Mouse (Mus musculus): ENCODE measurements at regions not wholly inside any gene's neighbourhood (a gene's known extent, or its start where the extent isn't known, plus 50 kb on each side); places are given as distances from the start of the nearest gene placed in this dataset.

DNA sequence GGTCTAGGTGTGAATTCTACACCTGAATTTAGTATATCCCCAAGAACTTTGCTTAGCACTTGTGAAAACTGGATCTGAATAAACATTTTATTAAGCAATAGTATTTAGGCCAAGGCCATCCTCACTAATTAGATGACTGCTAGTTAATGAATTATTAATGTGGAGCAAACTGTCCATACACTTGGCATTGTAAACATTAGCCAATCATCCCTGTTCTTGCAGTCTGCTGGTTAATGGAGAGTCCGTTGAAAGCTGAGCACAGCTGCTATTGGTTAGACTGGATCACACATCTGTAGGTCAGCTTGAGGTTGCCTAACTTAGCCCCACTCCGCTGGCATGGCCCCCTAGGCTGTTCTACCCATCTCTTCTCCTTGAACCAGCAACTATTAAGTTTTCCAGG is 826.2 kb upstream of the 4930452B06Rik start:
- no peak for ATAC-seq (replicated peaks; ENCODE audit: low FRiP score)
- no peak overlapping the region for H3K9ac ChIP-seq
- H3K27me3 ChIP-seq: no peaks in the 10 kb centered on the region
- no peaks in the 10 kb centered on the region for H3K9me3 ChIP-seq (replicated peaks)
- WGBS: 84% methylated on average over 2 of the region's 2 CpGs
- H3K27ac ChIP-seq: no peak overlapping the region
- H3K36me3 ChIP-seq: no peaks in the 10 kb centered on the region
- peaks cover 8% of the 10 kb centered on the region; the same call in 1 of the 2 replicates for H3K4me1 ChIP-seq
- H3K4me2 ChIP-seq: no peak overlapping the region
- H3K4me3 ChIP-seq (replicated peaks): no peak overlapping the region

DNA sequence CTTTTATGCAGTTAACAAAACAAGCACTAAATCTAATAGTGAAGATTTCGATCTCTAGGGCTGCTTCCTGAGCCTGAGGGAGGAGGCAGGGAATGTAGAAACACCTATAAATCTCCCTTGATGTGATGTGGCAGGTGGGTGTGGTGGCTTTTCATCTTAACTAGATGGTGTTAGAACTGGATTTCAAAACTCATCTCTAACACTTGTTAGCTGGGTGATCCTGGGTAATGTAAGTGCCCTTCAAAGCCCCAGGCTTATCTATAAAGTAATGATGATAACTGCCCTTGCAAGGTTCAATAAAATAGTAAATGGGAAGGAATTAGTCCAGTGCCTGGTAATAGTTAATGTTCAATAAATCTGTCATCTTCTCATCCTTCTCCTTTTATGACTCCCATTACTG is 822.5 kb upstream of the 4930452B06Rik start:
- Histone ChIP-seq H3K9ac (no peak overlapping the region), H3K9me3 (replicated peaks) (no peaks in the 10 kb centered on the region), H3K27me3 (no peaks in the 10 kb centered on the region), H3K36me3 (no peaks in the 10 kb centered on the region), H3K4me1 (peaks cover 8% of the 10 kb centered on the region; the same call in 1 of the 2 replicates), H3K27ac (no peak overlapping the region), H3K4me3 (replicated peaks) (no peak overlapping the region), H3K4me2 (no peak overlapping the region)
- WGBS: 6% methylated on average over 1 of the region's 1 CpGs
- ATAC-seq (replicated peaks; ENCODE audit: low FRiP score): no peak

DNA sequence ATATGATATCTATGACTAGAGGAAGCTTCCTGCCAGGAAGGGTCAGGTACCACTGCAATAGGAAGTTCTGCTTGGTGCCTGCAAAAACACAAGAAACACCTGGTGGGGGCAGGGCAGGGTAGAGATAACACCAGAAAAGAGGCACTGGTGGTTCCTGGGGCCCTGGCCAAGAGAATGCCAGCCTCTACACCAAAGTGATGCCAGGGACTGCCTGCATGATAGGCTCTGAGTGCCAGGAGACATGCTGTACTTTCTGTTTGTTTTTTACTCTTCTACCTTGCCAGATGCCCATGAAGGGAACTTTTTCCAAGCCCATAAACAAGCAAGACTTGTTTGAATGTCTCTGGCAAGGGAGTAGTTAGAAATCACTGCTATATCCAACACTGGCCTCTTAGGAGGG is 812.9 kb upstream of the 4930452B06Rik start:
- H3K9me3 ChIP-seq (replicated peaks): no peaks in the 10 kb centered on the region
- no peak overlapping the region for H3K4me3 ChIP-seq (replicated peaks)
- no peak overlapping the region for H3K4me2 ChIP-seq
- no peaks in the 10 kb centered on the region for H3K36me3 ChIP-seq
- no peaks in the 10 kb centered on the region for H3K27me3 ChIP-seq
- no peak overlapping the region for H3K9ac ChIP-seq
- H3K27ac ChIP-seq: no peak overlapping the region
- no peak for ATAC-seq (replicated peaks; ENCODE audit: low FRiP score)
- H3K4me1 ChIP-seq: no peaks in the 10 kb centered on the region

DNA sequence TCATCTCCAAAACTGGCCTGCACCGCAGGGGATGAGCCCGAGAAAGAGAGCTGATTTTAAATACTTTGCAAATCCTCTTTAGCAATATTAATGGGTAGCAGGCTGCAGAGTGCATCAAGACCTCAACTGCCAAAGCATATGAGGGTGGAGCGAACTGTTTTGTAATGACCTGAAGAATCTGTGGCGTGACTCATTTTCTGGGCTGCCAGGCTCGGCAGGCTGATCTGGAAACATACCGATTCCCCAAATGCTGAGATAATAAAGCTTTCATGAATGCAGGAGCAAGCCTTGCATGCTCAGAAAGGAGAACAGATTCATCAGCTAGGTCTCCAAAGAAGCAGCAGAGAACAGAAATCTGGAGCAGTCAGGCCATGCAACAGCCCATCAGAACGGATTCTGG is 809.1 kb upstream of the 4930452B06Rik start:
- no peaks in the 10 kb centered on the region for H3K27me3 ChIP-seq
- no peak overlapping the region for H3K27ac ChIP-seq
- H3K4me3 ChIP-seq (replicated peaks): no peak overlapping the region
- WGBS: 86% methylated on average over 7 of the region's 7 CpGs
- no peak overlapping the region for H3K4me2 ChIP-seq
- H3K36me3 ChIP-seq: no peaks in the 10 kb centered on the region
- no peak for ATAC-seq (replicated peaks; ENCODE audit: low FRiP score)
- no peaks in the 10 kb centered on the region for H3K9me3 ChIP-seq (replicated peaks)
- H3K9ac ChIP-seq: no peak overlapping the region
- H3K4me1 ChIP-seq: no peaks in the 10 kb centered on the region

DNA sequence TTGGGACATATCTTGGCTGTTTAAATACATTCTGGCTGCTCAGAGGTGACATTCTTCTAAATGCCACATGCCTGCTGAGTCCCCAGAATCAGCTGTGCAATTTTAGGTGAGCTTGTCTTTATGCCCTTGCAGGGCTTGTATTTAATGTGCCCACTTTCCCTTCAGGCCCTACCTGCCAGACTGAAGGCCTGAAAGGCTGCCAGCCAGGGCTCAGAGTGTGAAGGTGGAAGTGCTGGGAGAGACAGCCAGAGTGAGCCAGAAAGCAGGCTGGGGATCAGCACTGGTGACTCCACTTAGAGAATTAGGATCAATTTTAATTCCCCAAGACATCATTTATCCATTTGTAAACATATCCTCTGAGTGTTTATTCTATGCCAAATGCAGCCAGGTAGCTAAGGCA is 803.6 kb upstream of the 4930452B06Rik start:
- Histone ChIP-seq H3K4me1 (peaks cover 8% of the 10 kb centered on the region; the same call in 1 of the 2 replicates), H3K4me3 (replicated peaks) (no peak overlapping the region)

DNA sequence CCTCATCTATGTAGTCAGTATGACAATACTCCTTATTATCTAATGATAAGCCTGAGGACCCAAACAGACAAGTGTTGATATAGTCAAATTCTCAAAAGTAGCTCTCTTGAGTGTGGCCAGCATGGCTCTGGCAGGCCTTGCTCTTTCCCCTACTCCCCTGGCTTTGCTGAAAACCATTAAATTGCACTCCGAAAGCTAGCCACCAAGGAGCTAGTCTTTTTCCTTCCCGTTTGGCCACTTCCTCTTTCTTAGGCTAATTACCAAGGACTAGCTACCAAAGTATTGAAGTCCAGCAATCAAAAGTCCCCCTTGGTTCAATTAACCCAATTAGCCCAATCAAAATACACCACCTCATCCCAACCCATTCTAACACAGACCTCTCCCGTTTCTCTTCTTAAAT is 802.6 kb upstream of the 4930452B06Rik start:
- no peak for ATAC-seq (replicated peaks; ENCODE audit: low FRiP score)
- H3K4me1 ChIP-seq: peaks cover 8% of the 10 kb centered on the region; the same call in 1 of the 2 replicates
- WGBS: 71% methylated on average over 3 of the region's 3 CpGs

More for the DNA sequence above, 803.6 kb upstream of the 4930452B06Rik start:
- Histone ChIP-seq H3K27me3 (no peaks in the 10 kb centered on the region), H3K9ac (no peak overlapping the region), H3K9me3 (replicated peaks) (no peaks in the 10 kb centered on the region), H3K27ac (no peak overlapping the region), H3K4me2 (no peak overlapping the region), H3K36me3 (no peaks in the 10 kb centered on the region)
- ATAC-seq (replicated peaks; ENCODE audit: low FRiP score): no peak

DNA sequence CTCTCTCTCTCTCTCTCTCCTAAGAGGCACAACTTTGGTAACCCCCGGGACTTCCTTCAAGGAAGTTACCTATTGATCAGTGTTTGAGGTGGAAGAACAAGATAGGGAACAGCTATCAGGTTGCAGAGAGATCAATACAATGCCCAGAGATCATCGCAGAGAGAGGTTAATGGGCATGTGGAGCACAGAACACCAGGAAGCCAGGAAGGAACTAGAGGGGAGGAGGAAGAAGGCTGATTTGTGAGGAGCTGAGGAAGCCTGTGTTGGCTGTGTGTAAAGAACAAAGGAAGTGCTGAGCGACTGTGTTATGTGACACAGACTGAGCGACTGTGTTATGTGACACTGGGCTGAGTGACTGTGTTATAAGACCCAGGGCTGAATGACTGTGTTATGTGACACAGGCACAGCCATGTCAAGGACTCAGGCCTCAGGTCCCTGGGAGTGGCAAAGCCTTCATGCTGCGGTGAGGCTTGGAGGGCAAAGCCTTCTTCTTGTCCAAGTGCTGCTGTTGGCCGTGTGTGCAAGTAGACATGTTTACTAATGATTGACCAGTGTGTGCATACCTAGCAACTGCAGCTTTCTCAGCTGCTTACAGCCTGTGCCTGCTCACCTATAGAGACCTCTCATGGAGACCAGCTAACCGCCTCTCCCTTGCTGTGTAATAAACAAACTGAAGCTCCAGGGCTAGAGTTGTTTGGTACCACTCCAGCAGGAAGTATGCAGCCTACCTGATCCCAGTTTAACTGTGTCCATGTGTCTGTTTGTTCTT is 801.8 kb upstream of the 4930452B06Rik start:
- ATAC-seq (replicated peaks; ENCODE audit: low FRiP score): peak; percentile 85
- H3K27ac ChIP-seq: no peak overlapping the region
- H3K4me2 ChIP-seq: no peak overlapping the region
- H3K9me3 ChIP-seq (replicated peaks): no peaks in the 10 kb centered on the region
- H3K36me3 ChIP-seq: no peaks in the 10 kb centered on the region
- 47% methylated on average over 7 of the region's 7 CpGs for WGBS
- H3K27me3 ChIP-seq: no peaks in the 10 kb centered on the region
- H3K4me1 ChIP-seq: peaks cover 8% of the 10 kb centered on the region; the same call in 1 of the 2 replicates
- no peak overlapping the region for H3K4me3 ChIP-seq (replicated peaks)
- H3K9ac ChIP-seq: no peak overlapping the region

More for the DNA sequence above, 802.6 kb upstream of the 4930452B06Rik start:
- Histone ChIP-seq H3K4me3 (replicated peaks) (no peak overlapping the region), H3K9me3 (replicated peaks) (no peaks in the 10 kb centered on the region), H3K4me2 (no peak overlapping the region), H3K9ac (no peak overlapping the region), H3K27me3 (no peaks in the 10 kb centered on the region), H3K27ac (no peak overlapping the region), H3K36me3 (no peaks in the 10 kb centered on the region)

DNA sequence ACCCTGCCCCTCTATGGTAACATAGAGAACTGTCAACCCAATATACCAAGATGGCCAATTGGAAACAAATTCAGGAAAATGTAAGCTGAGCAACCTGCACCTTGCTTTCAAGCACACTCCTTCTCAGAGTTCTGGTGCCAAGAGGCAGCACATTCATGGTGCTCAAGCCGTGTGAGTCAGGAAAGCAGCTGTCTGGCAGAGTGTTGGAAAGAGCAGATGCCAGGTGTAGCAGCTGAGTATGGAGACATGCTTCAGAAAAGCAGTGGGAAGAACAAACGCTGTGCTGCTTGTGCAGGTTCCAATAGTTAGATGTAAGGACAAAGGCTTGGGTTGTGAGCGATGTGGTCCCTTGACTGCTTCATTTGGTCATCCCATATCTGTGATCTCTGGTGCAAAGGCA is 794.0 kb upstream of the 4930452B06Rik start:
- Histone ChIP-seq H3K27ac (no peak overlapping the region), H3K4me2 (no peak overlapping the region), H3K4me3 (replicated peaks) (no peak overlapping the region), H3K36me3 (no peaks in the 10 kb centered on the region), H3K9me3 (replicated peaks) (no peaks in the 10 kb centered on the region), H3K4me1 (no peaks in the 10 kb centered on the region), H3K27me3 (no peaks in the 10 kb centered on the region), H3K9ac (no peak overlapping the region)
- 93% methylated on average over 3 of the region's 3 CpGs for WGBS
- ATAC-seq (replicated peaks; ENCODE audit: low FRiP score): no peak

DNA sequence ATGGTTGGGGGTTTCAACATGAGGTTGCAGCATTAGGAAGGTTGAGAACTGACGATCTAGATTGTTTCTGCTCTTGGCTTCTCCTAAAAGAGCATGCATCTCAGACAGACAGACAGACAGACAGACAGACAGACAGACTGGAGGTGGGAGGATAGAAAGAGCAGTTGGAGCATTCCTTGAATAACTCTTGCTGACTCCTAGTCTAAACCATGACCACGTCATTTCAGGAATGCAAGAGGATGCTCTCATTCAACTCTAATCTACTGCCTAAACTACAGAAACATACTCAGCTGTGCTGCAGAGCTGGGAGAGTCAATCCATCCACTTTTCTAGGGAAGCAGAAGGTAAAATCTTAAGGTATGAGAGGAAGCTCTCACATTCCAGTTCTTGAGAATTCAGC is 792.8 kb upstream of the 4930452B06Rik start:
- no peak for ATAC-seq (replicated peaks; ENCODE audit: low FRiP score)
- no peaks in the 10 kb centered on the region for H3K9me3 ChIP-seq (replicated peaks)
- H3K9ac ChIP-seq: no peak overlapping the region
- H3K27ac ChIP-seq: no peak overlapping the region
- no peaks in the 10 kb centered on the region for H3K4me1 ChIP-seq
- H3K27me3 ChIP-seq: no peaks in the 10 kb centered on the region
- WGBS: 78% methylated on average over 2 of the region's 2 CpGs
- H3K4me3 ChIP-seq (replicated peaks): no peak overlapping the region
- H3K4me2 ChIP-seq: no peak overlapping the region
- H3K36me3 ChIP-seq: no peaks in the 10 kb centered on the region

DNA sequence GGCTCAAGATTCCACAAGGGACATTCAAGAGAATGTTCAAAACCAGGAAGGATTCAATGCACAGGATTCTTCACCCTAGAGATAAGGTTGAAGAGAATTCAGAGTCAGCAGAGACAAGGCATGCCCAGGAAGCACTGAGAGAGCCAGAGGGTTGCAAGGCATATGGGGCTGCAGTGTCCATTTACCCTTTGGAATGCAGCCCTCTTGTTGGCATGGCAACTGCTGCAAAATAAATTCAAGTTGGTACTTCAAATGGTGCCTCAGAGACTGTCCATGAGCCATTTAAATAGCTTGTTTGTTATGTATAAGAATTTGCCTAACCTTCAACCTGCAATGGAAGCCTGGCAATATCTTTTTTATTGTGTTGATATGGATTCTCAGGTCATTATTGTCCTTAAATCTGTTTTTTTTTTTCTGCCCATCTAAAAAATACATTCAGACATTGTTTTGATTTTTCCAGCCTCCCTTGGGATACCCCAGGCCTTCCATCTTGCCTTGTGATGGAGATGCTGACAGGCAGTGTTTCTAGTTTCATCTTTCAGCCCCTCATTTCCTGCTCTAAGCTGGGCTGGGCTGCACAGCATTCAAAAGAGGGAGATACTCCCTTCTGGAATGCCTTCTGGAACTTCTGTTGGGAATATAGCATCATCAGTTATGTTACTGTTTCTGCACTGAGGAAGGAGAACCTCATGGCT is 791.9 kb upstream of the 4930452B06Rik start:
- no peaks in the 10 kb centered on the region for H3K36me3 ChIP-seq
- H3K9me3 ChIP-seq (replicated peaks): no peaks in the 10 kb centered on the region
- H3K27me3 ChIP-seq: no peaks in the 10 kb centered on the region
- no peak for ATAC-seq (replicated peaks; ENCODE audit: low FRiP score)
- H3K4me2 ChIP-seq: no peak overlapping the region
- no peak overlapping the region for H3K4me3 ChIP-seq (replicated peaks)
- no peaks in the 10 kb centered on the region for H3K4me1 ChIP-seq
- H3K9ac ChIP-seq: no peak overlapping the region
- H3K27ac ChIP-seq: no peak overlapping the region

DNA sequence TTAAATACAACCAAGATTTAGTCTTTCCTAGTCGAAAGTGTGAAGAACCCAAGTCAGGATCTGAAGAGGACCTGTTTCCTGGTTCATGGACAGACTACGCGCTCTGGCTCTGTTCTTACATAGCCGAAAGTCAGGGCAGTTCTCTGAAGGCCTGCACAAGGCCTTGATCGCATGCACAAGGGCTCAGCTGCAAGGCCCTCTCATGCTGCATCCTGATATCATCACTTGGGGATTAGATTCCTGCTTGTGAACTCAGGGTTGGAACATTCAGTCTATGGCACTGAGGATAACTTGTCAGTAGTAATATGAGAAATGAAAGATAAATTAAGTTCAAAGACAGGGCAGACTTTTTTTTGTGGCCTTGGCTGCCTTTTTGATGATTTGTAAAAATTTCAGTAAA is 789.9 kb upstream of the 4930452B06Rik start:
- 90% methylated on average over 5 of the region's 5 CpGs for WGBS
- no peaks in the 10 kb centered on the region for H3K4me1 ChIP-seq
- H3K9me3 ChIP-seq (replicated peaks): no peaks in the 10 kb centered on the region
- no peak for ATAC-seq (replicated peaks; ENCODE audit: low FRiP score)
- H3K36me3 ChIP-seq: no peaks in the 10 kb centered on the region
- H3K4me3 ChIP-seq (replicated peaks): no peak overlapping the region
- H3K27ac ChIP-seq: no peak overlapping the region
- no peak overlapping the region for H3K4me2 ChIP-seq
- H3K9ac ChIP-seq: no peak overlapping the region
- H3K27me3 ChIP-seq: no peaks in the 10 kb centered on the region

DNA sequence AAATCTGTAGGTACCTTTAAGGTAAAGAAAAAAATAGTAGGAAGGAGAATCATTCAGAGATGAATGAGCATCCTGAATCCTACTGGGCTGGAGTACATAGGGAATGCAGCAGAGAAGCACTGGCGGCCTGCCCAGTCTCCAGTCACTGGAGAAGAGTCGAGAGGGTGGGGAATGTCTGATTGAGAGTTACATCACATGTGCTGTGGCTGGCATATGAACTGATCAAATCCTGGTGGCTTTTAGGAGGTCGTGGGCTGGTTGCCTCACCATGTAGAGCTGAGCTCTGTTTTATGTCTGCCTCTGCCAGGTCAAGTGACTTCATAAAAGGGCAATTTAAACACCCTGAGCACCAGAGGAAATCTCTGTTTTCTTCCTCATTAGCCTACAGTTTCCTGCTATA is 783.9 kb upstream of the 4930452B06Rik start:
- no peak overlapping the region for H3K27ac ChIP-seq
- H3K4me2 ChIP-seq: no peak overlapping the region
- H3K27me3 ChIP-seq: no peaks in the 10 kb centered on the region
- no peak overlapping the region for H3K4me3 ChIP-seq (replicated peaks)
- no peaks in the 10 kb centered on the region for H3K4me1 ChIP-seq
- ATAC-seq (replicated peaks; ENCODE audit: low FRiP score): no peak
- H3K9me3 ChIP-seq (replicated peaks): no peaks in the 10 kb centered on the region
- no peaks in the 10 kb centered on the region for H3K36me3 ChIP-seq
- no peak overlapping the region for H3K9ac ChIP-seq
- WGBS: 57% methylated on average over 3 of the region's 3 CpGs
